Mouse (Mus musculus) ES-Bruce4 (cell line): ENCODE results near the gene Tecrl. TPM values are rescaled to one million over a fixed set of nuclear protein-coding genes. Genes with fewer than 3 reads are reported as not detected.

Source experiments
- H3K27ac ChIP-seq: 2 replicates; pipeline ENCODE4 v1.5.1; 2012; ENCODE audit warnings: low read length, inconsistent platforms; ENCODE audit not compliant: insufficient read depth
- H3K27me3 ChIP-seq: 2 replicates; pipeline ENCODE4 v1.6.1; 2012; ENCODE audit warnings: mild to moderate bottlenecking, low read length, inconsistent platforms; ENCODE audit not compliant: control insufficient read depth, poor library complexity, insufficient read depth, severe bottlenecking
- H3K36me3 ChIP-seq: 2 replicates; pipeline ENCODE4 v1.6.1; 2012; ENCODE audit warnings: inconsistent platforms, mild to moderate bottlenecking, low read length, moderate library complexity; ENCODE audit not compliant: control insufficient read depth, poor library complexity, insufficient read depth, severe bottlenecking
- H3K4me1 ChIP-seq: one replicate; pipeline ENCODE4 v1.8.1; 2011; ENCODE audit warnings: low read length; ENCODE audit not compliant: control insufficient read depth, insufficient read depth
- H3K4me3 ChIP-seq: 2 replicates; pipeline ENCODE4 v1.5.1; 2011; ENCODE audit warnings: low read depth, mild to moderate bottlenecking, low read length
- H3K9ac ChIP-seq: 2 replicates; pipeline ENCODE4 v1.6.1; 2012; ENCODE audit warnings: low read depth, mild to moderate bottlenecking, inconsistent platforms; ENCODE audit not compliant: poor library complexity, severe bottlenecking
- H3K9me3 ChIP-seq: replicated peaks from 2 replicates; pipeline ENCODE4 v1.6.1; 2012; ENCODE audit warnings: mild to moderate bottlenecking, low read length, inconsistent platforms; ENCODE audit not compliant: control insufficient read depth, poor library complexity, insufficient read depth, severe bottlenecking
- CTCF ChIP-seq: IDR thresholded peaks from one replicate; pipeline ENCODE4 v1.8.1; 2011; ENCODE audit warnings: low read depth, low read length
- EP300 ChIP-seq: IDR thresholded peaks from 2 replicates; pipeline ENCODE4 v1.6.1; 2011; ENCODE audit warnings: low read depth, low read length; ENCODE audit not compliant: insufficient read depth
- POLR2A ChIP-seq: IDR thresholded peaks from one replicate; pipeline ENCODE4 v1.8.1; 2011; ENCODE audit warnings: low read length; ENCODE audit not compliant: insufficient read depth
- polyA plus RNA-seq: library from polyadenylated mRNA; stranded (reverse); fragments of >200 nt; gene quantifications from 2 replicates; pipeline ENCODE4 v1.2.4, GENCODE M21; 2011; ENCODE audit warnings: low read depth; ENCODE audit not compliant: missing spikeins, insufficient read depth, insufficient read length

The Tecrl gene
- polyA plus RNA-seq, 1 experiment, result not detected

GRCm38 (mm10) chr5:83254141-83254540 lies 100.9 kb downstream of the Tecrl start:
- Histone ChIP-seq H3K27me3 (no peaks in the 10 kb centered on the region), H3K4me1 (no peaks in the 10 kb centered on the region), H3K27ac (no peak overlapping the region), H3K4me3 (no peak overlapping the region), H3K9me3 (no peaks in the 10 kb centered on the region), H3K9ac (no peak overlapping the region), H3K36me3 (no peaks in the 10 kb centered on the region)
- TF ChIP-seq EP300 (no peak), CTCF (no peak), POLR2A (no peak)

GRCm38 (mm10) chr5:83238848-83239452 lies 116.0 kb downstream of the Tecrl start:
- H3K4me1 ChIP-seq, result no peaks in the 10 kb centered on the region
- no peak overlapping the region for H3K27ac ChIP-seq
- no peak overlapping the region for H3K9ac ChIP-seq
- H3K4me3 ChIP-seq, result no peak overlapping the region
- no peaks in the 10 kb centered on the region for H3K27me3 ChIP-seq
- H3K9me3 ChIP-seq, result no peaks in the 10 kb centered on the region
- H3K36me3 ChIP-seq, result no peaks in the 10 kb centered on the region
- TF ChIP-seq POLR2A, result no peak
- no peak for TF ChIP-seq CTCF
- TF ChIP-seq EP300, result no peak
